8 mouse cellular contexts compared by ENCODE assay signal in the genomic region with DNA sequence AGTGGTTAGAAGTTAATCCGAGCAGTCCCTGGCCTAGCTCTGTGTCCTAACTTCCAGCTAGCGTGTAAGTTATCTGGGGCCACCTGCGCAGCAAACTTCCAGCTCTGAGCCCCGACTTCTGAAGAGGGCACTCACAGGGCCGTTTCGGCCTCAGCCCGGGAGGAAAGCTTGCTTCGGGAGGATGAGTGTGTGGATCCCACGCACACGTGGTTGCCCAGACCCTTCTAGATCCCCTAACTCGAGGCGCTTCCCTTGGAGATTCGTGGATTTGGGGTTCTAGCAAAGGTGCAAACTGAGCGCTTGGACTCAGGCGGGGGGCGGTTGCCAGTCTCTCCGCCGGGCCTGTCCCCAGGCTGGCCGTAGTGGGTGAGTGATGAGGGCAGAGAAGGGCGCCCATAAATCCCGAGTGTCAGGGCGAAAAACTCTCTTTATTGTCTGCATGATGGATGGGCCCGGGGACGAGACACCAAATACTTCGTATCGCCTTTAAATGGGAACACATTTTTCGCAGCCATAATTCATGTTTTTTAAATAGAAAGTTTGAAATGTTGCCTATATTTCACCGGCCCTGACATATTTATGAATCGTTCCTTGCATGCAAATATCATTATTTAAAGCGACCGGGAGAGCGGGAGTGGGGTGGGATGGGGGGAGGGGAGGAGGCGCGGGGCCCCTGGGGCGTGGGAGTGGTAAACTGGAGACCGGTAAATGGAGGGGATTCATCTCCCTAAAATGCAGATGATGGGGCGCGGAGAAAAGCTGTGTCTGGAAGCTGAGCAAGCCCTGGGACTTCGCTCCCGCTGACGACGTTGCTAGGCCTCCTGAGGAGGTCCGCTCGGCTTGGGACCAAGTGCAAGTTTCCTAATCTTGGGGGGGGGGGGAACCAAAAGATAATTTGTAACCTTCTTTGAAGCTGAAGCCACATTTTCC. TPM values are rescaled to one million over a fixed set of nuclear protein-coding genes. Genes with fewer than 3 reads are reported as not detected.
DNase-seq lines count a peak whose midpoint lies in the region; ATAC-seq and TF ChIP-seq lines count a peak whose summit lies in the region.

No protein-coding gene starts in this region.

- H3K27me3 ChIP-seq in heart, embryonic 10.5 days (ENCODE audit: insufficient read depth, poor library complexity, severe bottlenecking): peaks cover 67% of the 10 kb centered on the region
- peaks cover 59% of the 10 kb centered on the region for H3K27me3 ChIP-seq in hindbrain, embryonic 13.5 days
- peaks cover under 1% of the 10 kb centered on the region for H3K27me3 ChIP-seq in myocyte (ENCODE audit: control insufficient read depth, insufficient read depth, insufficient read length)

- H3K4me1 ChIP-seq in heart, embryonic 10.5 days: peaks cover 38% of the 10 kb centered on the region
- H3K4me1 ChIP-seq in hindbrain, embryonic 13.5 days (replicated peaks): peaks cover 53% of the 10 kb centered on the region

- WGBS in heart, embryonic 10.5 days: 1% methylated on average over 44 of the region's 44 CpGs
- WGBS in hindbrain, embryonic 13.5 days: 2% methylated on average over 44 of the region's 44 CpGs

- ATAC-seq in hindbrain, embryonic 13.5 days (ENCODE audit: low FRiP score): no peak
- ATAC-seq in inflammation-experienced regulatory T-cells, adult 6 months: no peak

- peak; percentile 75 for DNase-seq in heart, embryonic 10.5 days (ENCODE audit: low spot score)
- DNase-seq in heart, postnatal 4 days: no peak
- peak; percentile 84 for DNase-seq in embryo, embryonic 10.5 days (ENCODE audit: low spot score)
- peak; percentile 21 for DNase-seq in liver
- DNase-seq in layer of hippocampus, postnatal 25 days (ENCODE audit: extremely low spot score in 1 of 2, low spot score in 1 of 2): no peak

- peak overlapping the region; percentile 67 for H3K4me3 ChIP-seq in heart, embryonic 10.5 days
- H3K4me3 ChIP-seq in hindbrain, embryonic 13.5 days: peak overlapping the region; percentile 55
- H3K4me3 ChIP-seq in myocyte: peak overlapping the region; percentile 22

- peak overlapping the region; percentile 82 for H3K4me2 ChIP-seq in hindbrain, embryonic 13.5 days
- no peak overlapping the region for H3K4me2 ChIP-seq in myocyte (ENCODE audit: low read depth)

- H3K9ac ChIP-seq in hindbrain, embryonic 13.5 days: peak overlapping the region; percentile 77

- no peaks in the 10 kb centered on the region for H3K36me3 ChIP-seq in heart, embryonic 10.5 days
- H3K36me3 ChIP-seq in hindbrain, embryonic 13.5 days: no peaks in the 10 kb centered on the region
- H3K36me3 ChIP-seq in myocyte (ENCODE audit: control insufficient read depth, insufficient read depth): no peaks in the 10 kb centered on the region

- no peak overlapping the region for H3ac ChIP-seq in myocyte (ENCODE audit: control insufficient read depth, insufficient read length)

- H3K9me3 ChIP-seq in heart, embryonic 10.5 days: no peaks in the 10 kb centered on the region
- no peaks in the 10 kb centered on the region for H3K9me3 ChIP-seq in hindbrain, embryonic 13.5 days

- H3K27ac ChIP-seq in heart, embryonic 10.5 days: peak overlapping the region; percentile 53
- peak overlapping the region; percentile 88 for H3K27ac ChIP-seq in hindbrain, embryonic 13.5 days

- no peak for TF ChIP-seq POLR2A in myocyte (IDR thresholded peaks at IDR 0.05; ENCODE audit: insufficient read length, low read depth)

- H3K79me2 ChIP-seq in myocyte (ENCODE audit: control insufficient read depth, insufficient read depth): no peaks in the 10 kb centered on the region

TF ChIP-seq in myocyte, 11 proteins besides CTCF, POLR2A, EP300 and RAD21:
- TF ChIP-seq POLR2AphosphoS2 (IDR thresholded peaks at IDR 0.05; ENCODE audit: insufficient read length, low read depth) (no peak), CEBPB (IDR thresholded peaks at IDR 0.05; ENCODE audit: insufficient read depth, poor library complexity, severe bottlenecking) (no peak), E2F4 (IDR thresholded peaks at IDR 0.05; ENCODE audit: insufficient read depth) (no peak), SRF (IDR thresholded peaks at IDR 0.05; ENCODE audit: control insufficient read depth, insufficient read length, low read depth) (no peak), MAX (IDR thresholded peaks at IDR 0.05; ENCODE audit: low read depth) (no peak), MYOD1 (IDR thresholded peaks at IDR 0.05; ENCODE audit: control insufficient read depth in 1 of 3, insufficient read length in 2 of 3, low read depth in 2 of 3) (no peak), MYOG (IDR thresholded peaks at IDR 0.05; ENCODE audit: control insufficient read depth in 1 of 3, insufficient read depth in 1 of 3, insufficient read length in 2 of 3, low read depth in 2 of 3) (no peak), TCF12 (IDR thresholded peaks at IDR 0.05; ENCODE audit: insufficient read depth, poor library complexity, severe bottlenecking) (no peak), USF1 (IDR thresholded peaks at IDR 0.05; ENCODE audit: low read depth) (no peak), TCF3 (IDR thresholded peaks at IDR 0.05; ENCODE audit: insufficient read length, low read depth) (no peak)

RNA-seq across cellular contexts. Expression of gene Zfp503, which starts 4.9 kb away (rescaled TPM):
- polyA plus RNA-seq in heart, embryonic 10.5 days (2016; fragmentation: Nextera tagmentation; extraction: Ambion mirVana): 3.2 and 13.4 TPM in 2 replicates
- total RNA-seq in heart, postnatal 4 days (2021): 1 to 10 TPM; 2.5 to 3.3 TPM
- polyA plus RNA-seq in hindbrain, embryonic 13.5 days (2015; fragmentation: Nextera tagmentation; extraction: Ambion mirVana): 16.1 and 16.8 TPM in 2 replicates
- polyA plus RNA-seq in myocyte (2012; fragmentation: generic; extraction: Trizol): 5.4 TPM
- not detected for polyA plus RNA-seq in inflammation-experienced regulatory T-cells, adult 6 months (2017; shearing (Covaris generic))
- 1 to 10 TPM; 2.6 to 2.8 TPM for total RNA-seq in layer of hippocampus, postnatal 25 days (2021)

RNA-seq across cellular contexts. Expression of gene Lrmda, which starts 25.2 kb away (rescaled TPM):
- 0.60 and 1.1 TPM in 2 replicates for polyA plus RNA-seq in heart, embryonic 10.5 days (2016; fragmentation: Nextera tagmentation; extraction: Ambion mirVana)
- 1 to 10 TPM in 1 of 2 experiments, under 1 TPM in 1; 0.68 to 1.5 TPM for total RNA-seq in heart, postnatal 4 days (2021)
- polyA plus RNA-seq in hindbrain, embryonic 13.5 days (2015; fragmentation: Nextera tagmentation; extraction: Ambion mirVana): 0.16 TPM in 1 of 2 replicates, not detected in the other
- polyA plus RNA-seq in myocyte (2012; fragmentation: generic; extraction: Trizol): 1.9 TPM
- not detected for polyA plus RNA-seq in inflammation-experienced regulatory T-cells, adult 6 months (2017; shearing (Covaris generic))
- under 1 TPM in 1 of 2 experiments, not detected in 1; 0.27 TPM for total RNA-seq in layer of hippocampus, postnatal 25 days (2021)

Comparison
In these comparisons a context has a peak if more than half of its experiments do, and no peak if none do; other contexts are left out.
1. DNase-seq: peak in heart, embryonic 10.5 days (single experiment), embryo, embryonic 10.5 days (single experiment) and liver (single experiment); none in heart, postnatal 4 days (single experiment) and layer of hippocampus, postnatal 25 days (0 of 2).
2. Peak in every context shown above with its lines, with median percentiles within 50 percentile points of each other: H3K4me3 ChIP-seq.